Comparison of ENCODE assay signal across 8 mouse cellular contexts in the genomic region with DNA sequence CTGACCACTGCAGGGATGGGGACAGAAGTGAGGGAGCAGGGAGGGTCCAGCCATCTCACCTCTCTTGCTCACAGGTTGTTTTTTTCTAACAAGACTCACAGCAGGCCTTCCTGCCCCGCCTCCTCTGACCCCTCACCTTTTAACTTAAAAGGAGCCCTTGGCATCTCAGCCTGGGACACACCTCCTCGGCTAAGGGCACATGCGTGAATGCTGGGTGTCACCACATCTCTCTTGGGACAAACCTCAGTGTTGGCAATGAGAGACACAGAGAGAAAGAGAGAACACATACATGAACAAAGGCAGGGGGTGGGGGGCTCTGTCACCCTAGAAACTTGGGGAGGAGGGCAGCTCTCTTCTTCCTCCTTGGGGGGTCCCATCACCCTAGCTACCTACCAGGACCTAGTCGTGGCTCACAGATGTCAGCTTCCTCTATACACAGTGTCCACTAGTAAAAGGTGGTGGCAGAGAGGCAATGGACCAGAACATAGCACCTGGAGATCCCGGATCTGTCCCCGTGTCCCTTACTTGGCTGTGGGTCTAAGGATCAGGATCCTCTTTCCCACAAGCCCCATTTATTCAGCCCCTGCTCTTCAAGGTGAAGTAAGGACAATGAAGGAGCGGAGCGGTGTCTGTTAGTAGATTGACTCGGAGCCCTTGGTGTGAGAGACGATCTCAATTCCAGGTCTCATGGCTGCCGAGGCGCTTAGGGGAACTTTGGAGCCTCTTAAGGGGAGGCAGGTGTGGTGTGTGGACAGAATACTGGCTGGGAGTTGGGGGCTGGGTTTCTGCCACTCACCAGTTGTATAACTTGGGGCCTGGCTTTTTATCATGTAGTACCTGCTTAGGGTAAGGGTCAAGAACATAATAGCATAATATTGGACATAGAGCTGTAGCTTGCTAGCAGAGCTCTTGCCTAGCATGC. TPM values are rescaled to one million over a fixed set of nuclear protein-coding genes. Genes with fewer than 3 reads are reported as not detected.
DNase-seq lines count a peak whose midpoint lies in the region; ATAC-seq and TF ChIP-seq lines count a peak whose summit lies in the region.

No protein-coding gene starts in this region.

- no peak overlapping the region for H3K9ac ChIP-seq in neural tube, embryonic 11.5 days (ENCODE audit: low read length)
- 0 out of 2 replicates have a peak overlapping the region, but pooled peaks have one; percentile 7 for H3K9ac ChIP-seq in limb, embryonic 14.5 days (ENCODE audit: low read depth, low read length, severe bottlenecking)
- peak overlapping the region; percentile 61 for H3K9ac ChIP-seq in stomach, embryonic 16.5 days (ENCODE audit: low read length)

- no peak for ATAC-seq in CD4-positive, CD25-positive, alpha-beta regulatory T cell, adult 4 months
- no peak for ATAC-seq in neural tube, embryonic 11.5 days (ENCODE audit: insufficient read depth, low FRiP score, low TSS enrichment)
- no peak for ATAC-seq in limb, embryonic 14.5 days (ENCODE audit: low FRiP score, low read depth)
- ATAC-seq in stomach, embryonic 16.5 days (ENCODE audit: insufficient read depth, low FRiP score) = no peak

- WGBS in neural tube, embryonic 11.5 days = 48% methylated on average over 12 of the region's 12 CpGs
- WGBS in limb, embryonic 14.5 days = 42% methylated on average over 12 of the region's 12 CpGs
- 51% methylated on average over 12 of the region's 12 CpGs for WGBS in stomach, embryonic 16.5 days

- H3K4me2 ChIP-seq in neural tube, embryonic 11.5 days (ENCODE audit: low read depth) = peak overlapping the region; percentile 41; the same call in 1 of the 2 replicates
- H3K4me2 ChIP-seq in limb, embryonic 14.5 days (replicated peaks; ENCODE audit: low read depth, low read length, severe bottlenecking) = peak overlapping the region; percentile 50; the same call in 1 of the 2 replicates
- H3K4me2 ChIP-seq in stomach, embryonic 16.5 days (ENCODE audit: low read depth, low read length) = peak overlapping the region; percentile 56

- DNase-seq in CD4-positive, CD25-positive, alpha-beta regulatory T cell, adult 2 months (ENCODE audit: low read depth, low spot score) = peak; percentile 24
- DNase-seq in neural tube, embryonic 11.5 days (ENCODE audit: low spot score) = no peak
- no peak for DNase-seq in neural tube, embryonic 10.5 days (ENCODE audit: extremely low spot score, low spot score)
- DNase-seq in limb, embryonic 14.5 days (ENCODE audit: low spot score) = no peak
- no peak for DNase-seq in embryo, embryonic 9.5 days (ENCODE audit: extremely low spot score)
- DNase-seq in layer of hippocampus, postnatal 36 days = no peak

- H3K27ac ChIP-seq in neural tube, embryonic 11.5 days (ENCODE audit: low read depth, low read length) = no peak overlapping the region
- H3K27ac ChIP-seq in limb, embryonic 14.5 days (replicated peaks; ENCODE audit: low read depth, low read length) = no peak overlapping the region
- peak overlapping the region; percentile 96 for H3K27ac ChIP-seq in stomach, embryonic 16.5 days (ENCODE audit: low read length)

- no peaks in the 10 kb centered on the region for H3K9me3 ChIP-seq in neural tube, embryonic 11.5 days (ENCODE audit: control insufficient read depth, low read length)
- no peaks in the 10 kb centered on the region for H3K9me3 ChIP-seq in limb, embryonic 14.5 days (ENCODE audit: control insufficient read depth, low read length)
- no peaks in the 10 kb centered on the region for H3K9me3 ChIP-seq in stomach, embryonic 16.5 days (replicated peaks; ENCODE audit: control insufficient read depth, low read length)

- H3K27me3 ChIP-seq in neural tube, embryonic 11.5 days (ENCODE audit: control insufficient read depth, insufficient read depth, low read length) = no peaks in the 10 kb centered on the region
- no peaks in the 10 kb centered on the region for H3K27me3 ChIP-seq in limb, embryonic 14.5 days (ENCODE audit: control insufficient read depth, insufficient read depth, low read length)
- no peaks in the 10 kb centered on the region for H3K27me3 ChIP-seq in stomach, embryonic 16.5 days (ENCODE audit: control insufficient read depth, insufficient read depth, low read length)

- no peak overlapping the region for H3K4me3 ChIP-seq in neural tube, embryonic 11.5 days (ENCODE audit: low read depth, low read length)
- no peak overlapping the region for H3K4me3 ChIP-seq in limb, embryonic 14.5 days (replicated peaks; ENCODE audit: low read length)
- H3K4me3 ChIP-seq in stomach, embryonic 16.5 days (replicated peaks; ENCODE audit: low read length) = peak overlapping the region; percentile 5; the same call in 1 of the 2 replicates

- H3K36me3 ChIP-seq in neural tube, embryonic 11.5 days (ENCODE audit: control insufficient read depth, insufficient read depth, low read length) = no peaks in the 10 kb centered on the region
- no peaks in the 10 kb centered on the region for H3K36me3 ChIP-seq in limb, embryonic 14.5 days (ENCODE audit: control insufficient read depth, insufficient read depth, low read length)
- H3K36me3 ChIP-seq in stomach, embryonic 16.5 days (ENCODE audit: control insufficient read depth, insufficient read depth, low read length) = no peaks in the 10 kb centered on the region

- peaks cover 78% of the 10 kb centered on the region for H3K4me1 ChIP-seq in neural tube, embryonic 11.5 days (ENCODE audit: control insufficient read depth, insufficient read depth, low read length)
- H3K4me1 ChIP-seq in limb, embryonic 14.5 days (ENCODE audit: control insufficient read depth, insufficient read depth, low read length) = peaks cover 79% of the 10 kb centered on the region
- peaks cover 84% of the 10 kb centered on the region for H3K4me1 ChIP-seq in stomach, embryonic 16.5 days (ENCODE audit: control insufficient read depth, insufficient read depth, low read length)

- no peak for TF ChIP-seq POLR2A in limb, embryonic 14.5 days (IDR thresholded peaks at IDR 0.05; ENCODE audit: borderline replicate concordance, extremely low read depth, insufficient read depth, insufficient read length)

RNA-seq across cellular contexts. Expression of a gene that starts 5.8 kb away (rescaled TPM):
- 1 to 10 TPM; 4.8 to 5.7 TPM for polyA plus RNA-seq in CD4-positive, CD25-positive, alpha-beta regulatory T cell, adult 4 months (2017; shearing (Covaris generic))
- polyA plus RNA-seq in neural tube, embryonic 11.5 days (2014; fragmentation: Nextera tagmentation; extraction: Ambion mirVana) = 32.0 and 34.7 TPM in 2 replicates
- polyA plus RNA-seq in limb, embryonic 14.5 days (2012; rRNA removed) = 149 and 157 TPM in 2 replicates
- 55.9 and 63.2 TPM in 2 replicates for polyA plus RNA-seq in limb, embryonic 14.5 days (2014; fragmentation: Nextera tagmentation; extraction: Ambion mirVana)
- 32.9 and 37.8 TPM in 2 replicates for polyA plus RNA-seq in stomach, embryonic 16.5 days (2015; fragmentation: Nextera tagmentation; extraction: Ambion mirVana)
- 100 to 1,000 TPM; 956 to 985 TPM for total RNA-seq in layer of hippocampus, postnatal 36 days (2021)

RNA-seq across cellular contexts. Expression of a gene that starts 17.0 kb away (rescaled TPM):
- polyA plus RNA-seq in CD4-positive, CD25-positive, alpha-beta regulatory T cell, adult 4 months (2017; shearing (Covaris generic)) = 10 to 100 TPM; 27.0 to 37.5 TPM
- polyA plus RNA-seq in neural tube, embryonic 11.5 days (2014; fragmentation: Nextera tagmentation; extraction: Ambion mirVana) = 67.6 and 74.5 TPM in 2 replicates
- 83.4 and 104 TPM in 2 replicates for polyA plus RNA-seq in limb, embryonic 14.5 days (2012; rRNA removed)
- polyA plus RNA-seq in limb, embryonic 14.5 days (2014; fragmentation: Nextera tagmentation; extraction: Ambion mirVana) = 43.9 and 48.3 TPM in 2 replicates
- 42.2 and 44.2 TPM in 2 replicates for polyA plus RNA-seq in stomach, embryonic 16.5 days (2015; fragmentation: Nextera tagmentation; extraction: Ambion mirVana)
- total RNA-seq in layer of hippocampus, postnatal 36 days (2021) = 100 to 1,000 TPM; 127 to 140 TPM

RNA-seq across cellular contexts. Expression of a gene that starts 28.9 kb away (rescaled TPM):
- polyA plus RNA-seq in CD4-positive, CD25-positive, alpha-beta regulatory T cell, adult 4 months (2017; shearing (Covaris generic)) = 10 to 100 TPM in 1 of 2 experiments, 1 to 10 TPM in 1; 4.9 to 12.3 TPM
- polyA plus RNA-seq in neural tube, embryonic 11.5 days (2014; fragmentation: Nextera tagmentation; extraction: Ambion mirVana) = 1.5 and 1.9 TPM in 2 replicates
- polyA plus RNA-seq in limb, embryonic 14.5 days (2012; rRNA removed) = 1.8 and 2.5 TPM in 2 replicates
- polyA plus RNA-seq in limb, embryonic 14.5 days (2014; fragmentation: Nextera tagmentation; extraction: Ambion mirVana) = 1.2 and 1.4 TPM in 2 replicates
- polyA plus RNA-seq in stomach, embryonic 16.5 days (2015; fragmentation: Nextera tagmentation; extraction: Ambion mirVana) = 2.6 and 4.1 TPM in 2 replicates
- total RNA-seq in layer of hippocampus, postnatal 36 days (2021) = 10 to 100 TPM; 59.1 to 78.4 TPM

RNA-seq across cellular contexts. Expression of a gene that starts 45.1 kb away (rescaled TPM):
- polyA plus RNA-seq in CD4-positive, CD25-positive, alpha-beta regulatory T cell, adult 4 months (2017; shearing (Covaris generic)) = not detected
- not detected in 2 replicates for polyA plus RNA-seq in neural tube, embryonic 11.5 days (2014; fragmentation: Nextera tagmentation; extraction: Ambion mirVana)
- polyA plus RNA-seq in limb, embryonic 14.5 days (2012; rRNA removed) = 0.11 TPM in 1 of 2 replicates, not detected in the other
- not detected in 2 replicates for polyA plus RNA-seq in limb, embryonic 14.5 days (2014; fragmentation: Nextera tagmentation; extraction: Ambion mirVana)
- not detected in 2 replicates for polyA plus RNA-seq in stomach, embryonic 16.5 days (2015; fragmentation: Nextera tagmentation; extraction: Ambion mirVana)
- not detected for total RNA-seq in layer of hippocampus, postnatal 36 days (2021)

RNA-seq across cellular contexts. Expression of a gene that starts 49.1 kb away (rescaled TPM):
- 10 to 100 TPM; 22.3 to 24.8 TPM for polyA plus RNA-seq in CD4-positive, CD25-positive, alpha-beta regulatory T cell, adult 4 months (2017; shearing (Covaris generic))
- 24.1 and 24.2 TPM in 2 replicates for polyA plus RNA-seq in neural tube, embryonic 11.5 days (2014; fragmentation: Nextera tagmentation; extraction: Ambion mirVana)
- polyA plus RNA-seq in limb, embryonic 14.5 days (2012; rRNA removed) = 76.9 and 81.1 TPM in 2 replicates
- polyA plus RNA-seq in limb, embryonic 14.5 days (2014; fragmentation: Nextera tagmentation; extraction: Ambion mirVana) = 19.8 and 23.5 TPM in 2 replicates
- polyA plus RNA-seq in stomach, embryonic 16.5 days (2015; fragmentation: Nextera tagmentation; extraction: Ambion mirVana) = 18.0 and 18.4 TPM in 2 replicates
- total RNA-seq in layer of hippocampus, postnatal 36 days (2021) = 100 to 1,000 TPM; 185 to 187 TPM
